Mouse (Mus musculus): ENCODE measurements at regions not wholly inside any gene's neighbourhood (a gene's known extent, or its start where the extent isn't known, plus 50 kb on each side); places are given as distances from the start of the nearest gene placed in this dataset.

- Histone ChIP-seq H3K9me3 (ENCODE audit: control insufficient read depth, low read length) (no peaks in the 10 kb centered on the region), H3K27ac (replicated peaks; ENCODE audit: low read depth, low read length) (no peak overlapping the region), H3K9ac (ENCODE audit: low read depth, low read length, severe bottlenecking) (no peak overlapping the region), H3K36me3 (ENCODE audit: control insufficient read depth, insufficient read depth, low read length) (no peaks in the 10 kb centered on the region), H3K4me3 (replicated peaks; ENCODE audit: low read length) (no peak overlapping the region), H3K27me3 (ENCODE audit: control insufficient read depth, insufficient read depth, low read length) (no peaks in the 10 kb centered on the region), H3K4me2 (replicated peaks; ENCODE audit: low read depth, low read length, severe bottlenecking) (no peak overlapping the region), H3K4me1 (ENCODE audit: control insufficient read depth, insufficient read depth, low read length) (no peaks in the 10 kb centered on the region)
- DNase-seq (ENCODE audit: low spot score) (no peak), ATAC-seq (ENCODE audit: low FRiP score, low read depth) (no peak)
- WGBS, result 93% methylated on average over 8 of the region's 8 CpGs
- TF ChIP-seq POLR2A (IDR thresholded peaks at IDR 0.05; ENCODE audit: borderline replicate concordance, extremely low read depth, insufficient read depth, insufficient read length), result no peak
These were observed 242.4 kb downstream of the Gm4791 start for GRCm38 (mm10) chr9:47240950-47241349.

- WGBS, result 71% methylated on average over 6 of the region's 6 CpGs
- ATAC-seq (ENCODE audit: low FRiP score, low read depth), result no peak
These were observed 243.5 kb downstream of the Gm4791 start for GRCm38 (mm10) chr9:47242051-47242450.

GRCm38 (mm10) chr9:47242526-47242925 is 244.0 kb downstream of the Gm4791 start:
- Histone ChIP-seq H3K9ac (ENCODE audit: low read depth, low read length, severe bottlenecking) (no peak overlapping the region), H3K36me3 (ENCODE audit: control insufficient read depth, insufficient read depth, low read length) (no peaks in the 10 kb centered on the region), H3K4me3 (replicated peaks; ENCODE audit: low read length) (no peak overlapping the region), H3K27ac (replicated peaks; ENCODE audit: low read depth, low read length) (no peak overlapping the region), H3K4me1 (ENCODE audit: control insufficient read depth, insufficient read depth, low read length) (no peaks in the 10 kb centered on the region), H3K4me2 (replicated peaks; ENCODE audit: low read depth, low read length, severe bottlenecking) (no peak overlapping the region), H3K9me3 (ENCODE audit: control insufficient read depth, low read length) (no peaks in the 10 kb centered on the region), H3K27me3 (ENCODE audit: control insufficient read depth, insufficient read depth, low read length) (no peaks in the 10 kb centered on the region)
- 85% methylated on average over 8 of the region's 8 CpGs for WGBS
- no peak for TF ChIP-seq POLR2A (IDR thresholded peaks at IDR 0.05; ENCODE audit: borderline replicate concordance, extremely low read depth, insufficient read depth, insufficient read length)
- DNase-seq (ENCODE audit: low spot score) (no peak), ATAC-seq (ENCODE audit: low FRiP score, low read depth) (no peak)

More at GRCm38 (mm10) chr9:47242051-47242450, 243.5 kb downstream of the Gm4791 start:
- H3K9ac ChIP-seq (ENCODE audit: low read depth, low read length, severe bottlenecking), result no peak overlapping the region
- no peaks in the 10 kb centered on the region for H3K36me3 ChIP-seq (ENCODE audit: control insufficient read depth, insufficient read depth, low read length)
- no peak overlapping the region for H3K4me2 ChIP-seq (replicated peaks; ENCODE audit: low read depth, low read length, severe bottlenecking)
- TF ChIP-seq POLR2A (IDR thresholded peaks at IDR 0.05; ENCODE audit: borderline replicate concordance, extremely low read depth, insufficient read depth, insufficient read length), result no peak
- no peak overlapping the region for H3K4me3 ChIP-seq (replicated peaks; ENCODE audit: low read length)
- no peak overlapping the region for H3K27ac ChIP-seq (replicated peaks; ENCODE audit: low read depth, low read length)
- no peaks in the 10 kb centered on the region for H3K27me3 ChIP-seq (ENCODE audit: control insufficient read depth, insufficient read depth, low read length)
- no peaks in the 10 kb centered on the region for H3K9me3 ChIP-seq (ENCODE audit: control insufficient read depth, low read length)
- no peak for DNase-seq (ENCODE audit: low spot score)
- no peaks in the 10 kb centered on the region for H3K4me1 ChIP-seq (ENCODE audit: control insufficient read depth, insufficient read depth, low read length)

GRCm38 (mm10) chr9:47249029-47249428 is 250.5 kb downstream of the Gm4791 start:
- ATAC-seq (ENCODE audit: low FRiP score, low read depth) (no peak), DNase-seq (ENCODE audit: low spot score) (no peak)
- Histone ChIP-seq H3K4me3 (replicated peaks; ENCODE audit: low read length) (no peak overlapping the region), H3K27me3 (ENCODE audit: control insufficient read depth, insufficient read depth, low read length) (no peaks in the 10 kb centered on the region), H3K4me2 (replicated peaks; ENCODE audit: low read depth, low read length, severe bottlenecking) (no peak overlapping the region), H3K4me1 (ENCODE audit: control insufficient read depth, insufficient read depth, low read length) (no peaks in the 10 kb centered on the region), H3K27ac (replicated peaks; ENCODE audit: low read depth, low read length) (no peak overlapping the region), H3K36me3 (ENCODE audit: control insufficient read depth, insufficient read depth, low read length) (no peaks in the 10 kb centered on the region), H3K9ac (ENCODE audit: low read depth, low read length, severe bottlenecking) (no peak overlapping the region), H3K9me3 (ENCODE audit: control insufficient read depth, low read length) (no peaks in the 10 kb centered on the region)
- TF ChIP-seq POLR2A (IDR thresholded peaks at IDR 0.05; ENCODE audit: borderline replicate concordance, extremely low read depth, insufficient read depth, insufficient read length), result no peak
- 70% methylated on average over 3 of the region's 3 CpGs for WGBS

GRCm38 (mm10) chr9:47251160-47251559 is 252.6 kb downstream of the Gm4791 start:
- 94% methylated on average over 2 of the region's 2 CpGs for WGBS
- no peak for ATAC-seq (ENCODE audit: low FRiP score, low read depth)
- no peaks in the 10 kb centered on the region for H3K36me3 ChIP-seq (ENCODE audit: control insufficient read depth, insufficient read depth, low read length)
- no peak overlapping the region for H3K27ac ChIP-seq (replicated peaks; ENCODE audit: low read depth, low read length)
- no peak overlapping the region for H3K9ac ChIP-seq (ENCODE audit: low read depth, low read length, severe bottlenecking)
- H3K4me2 ChIP-seq (replicated peaks; ENCODE audit: low read depth, low read length, severe bottlenecking), result no peak overlapping the region
- H3K4me3 ChIP-seq (replicated peaks; ENCODE audit: low read length), result no peak overlapping the region
- no peak for TF ChIP-seq POLR2A (IDR thresholded peaks at IDR 0.05; ENCODE audit: borderline replicate concordance, extremely low read depth, insufficient read depth, insufficient read length)
- H3K9me3 ChIP-seq (ENCODE audit: control insufficient read depth, low read length), result no peaks in the 10 kb centered on the region
- no peak for DNase-seq (ENCODE audit: low spot score)
- no peaks in the 10 kb centered on the region for H3K27me3 ChIP-seq (ENCODE audit: control insufficient read depth, insufficient read depth, low read length)
- H3K4me1 ChIP-seq (ENCODE audit: control insufficient read depth, insufficient read depth, low read length), result no peaks in the 10 kb centered on the region
